Mouse (Mus musculus): ENCODE measurements around the gene Cavin3.
"Not testable (repeated sequence)": the region's sequence is repeated elsewhere in the genome, so short reads cannot be mapped to it uniquely, and the experiment has no call there.

Gene Cavin3

DNA sequence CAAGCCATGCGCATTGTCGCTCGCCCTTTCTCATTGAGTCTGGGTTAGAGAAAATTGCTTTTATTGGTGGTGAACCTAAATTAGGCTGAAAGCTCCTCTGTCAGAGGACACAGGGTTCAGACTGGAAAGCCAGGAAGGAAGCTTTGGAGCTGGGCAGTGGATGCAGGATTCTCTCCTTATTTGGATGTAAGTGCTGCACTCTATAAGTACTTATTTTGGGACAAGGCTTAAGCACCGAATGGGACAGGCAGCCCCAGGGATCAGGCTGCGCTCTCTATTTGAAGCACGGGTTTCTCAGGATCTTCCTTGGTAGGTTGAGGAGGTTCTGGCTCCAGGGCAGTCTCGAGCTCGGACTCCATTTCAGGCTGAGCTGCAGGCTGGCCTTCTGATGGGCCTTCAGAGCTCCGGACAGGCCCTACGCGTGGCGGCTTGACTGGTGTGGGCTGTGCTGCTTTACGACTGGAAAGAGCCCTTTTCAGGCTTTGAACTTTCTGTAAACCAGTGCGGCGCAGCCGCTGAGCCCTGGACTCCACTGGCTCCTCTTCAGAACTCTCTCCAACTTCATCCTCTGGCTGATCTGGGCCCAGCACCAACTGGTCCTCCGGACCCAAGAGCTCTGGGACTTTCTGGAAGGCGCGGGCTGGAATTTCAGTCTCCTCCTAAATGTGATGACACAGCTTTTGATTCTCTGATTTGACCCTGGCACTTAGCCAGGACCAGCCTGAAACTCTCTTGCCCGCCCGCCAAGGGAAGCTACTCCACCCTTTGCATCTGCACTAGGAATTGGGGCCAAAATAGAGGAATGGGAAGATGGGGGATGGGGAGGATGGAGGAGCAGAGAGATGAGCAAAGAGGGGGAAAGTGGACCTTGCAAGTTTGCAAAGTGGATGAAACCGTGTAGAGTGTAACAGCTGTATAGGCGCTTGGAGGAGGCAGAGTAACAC lies 1.3 kb downstream of the Cavin3 start:
- DNase-seq (ENCODE audit: low read depth, low spot score) = peak; percentile 87

DNA sequence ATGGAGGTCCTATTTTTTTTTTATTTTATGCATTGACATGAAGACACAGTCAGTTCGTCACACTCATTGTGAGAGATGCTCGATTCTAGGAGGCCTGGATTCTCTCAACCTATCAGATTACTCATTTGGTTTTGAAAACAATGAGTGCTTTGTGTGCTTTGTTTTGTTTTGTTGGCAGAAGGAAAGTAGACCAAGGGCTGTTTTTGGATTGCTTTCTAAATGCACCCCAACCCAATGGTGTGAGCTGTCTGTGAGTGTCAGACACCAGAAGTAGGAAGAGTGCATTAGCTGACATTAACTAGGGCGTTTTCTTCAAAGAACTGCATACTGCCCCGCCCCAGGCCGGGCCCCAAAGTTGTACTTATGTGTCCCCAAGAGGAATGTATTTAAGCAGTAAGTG lies 2.0 kb downstream of the Cavin3 start:
- peak; percentile 58 for DNase-seq (ENCODE audit: low read depth, low spot score)

DNA sequence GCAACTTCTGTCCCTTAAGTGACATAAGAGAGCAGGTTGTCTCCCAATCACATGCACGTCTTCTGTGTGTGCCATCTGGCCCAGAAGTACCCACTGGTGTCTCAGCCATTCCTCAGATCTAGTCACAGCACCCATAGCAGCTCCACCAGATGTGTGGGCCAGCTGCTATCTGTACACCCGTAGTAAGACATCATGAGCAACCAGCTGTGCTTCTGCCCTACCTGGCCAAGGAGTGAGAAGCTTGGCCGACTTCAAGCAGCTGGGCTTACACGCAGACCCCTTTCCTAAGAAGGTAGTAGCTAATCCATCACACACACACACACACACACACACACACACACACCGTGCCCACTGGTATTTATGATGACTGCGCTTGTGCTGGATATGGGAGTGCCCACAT lies 2.9 kb downstream of the Cavin3 start:
- no peak for DNase-seq (ENCODE audit: low read depth, low spot score)

DNA sequence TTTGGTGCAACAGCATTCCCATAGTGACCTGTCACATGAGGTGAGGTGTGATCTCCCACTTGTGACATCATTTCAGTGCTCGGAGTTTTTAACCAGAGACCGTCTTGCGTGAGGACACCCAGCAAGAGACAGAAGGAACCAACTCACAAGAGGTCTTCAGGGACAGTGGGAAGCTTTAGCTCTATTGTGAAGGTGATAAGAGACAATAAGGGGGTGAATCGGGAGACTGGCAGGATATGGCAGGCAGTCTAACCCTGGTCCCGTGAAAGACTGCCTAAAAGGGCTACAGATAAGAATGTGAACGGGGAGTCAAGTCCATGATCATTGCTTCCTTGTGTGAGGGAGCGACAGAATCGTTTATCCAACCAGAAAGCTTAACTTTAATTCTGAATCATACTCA lies 3.8 kb downstream of the Cavin3 start:
- DNase-seq (ENCODE audit: low read depth, low spot score) = no peak

DNA sequence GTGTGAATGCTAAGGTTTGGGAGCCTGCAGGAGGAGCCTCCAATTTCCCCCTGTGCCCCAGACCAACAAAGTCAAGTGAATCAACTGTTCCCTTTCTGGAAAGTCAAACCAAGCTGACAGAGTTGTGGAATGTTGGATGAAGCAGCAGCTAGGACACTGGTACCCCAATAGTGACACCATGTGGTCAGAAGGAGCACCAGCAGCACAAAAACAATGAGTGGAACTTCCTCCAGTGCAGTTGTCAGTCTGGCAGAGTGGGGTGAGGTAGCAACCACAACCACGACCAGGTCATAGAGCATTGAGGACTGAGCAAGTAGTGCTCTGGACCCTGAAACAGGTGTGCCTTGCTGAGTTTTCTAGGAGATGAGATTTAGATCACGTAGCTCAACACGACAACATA lies 4.3 kb downstream of the Cavin3 start:
- DNase-seq (ENCODE audit: low read depth, low spot score) = peak; percentile 83

DNA sequence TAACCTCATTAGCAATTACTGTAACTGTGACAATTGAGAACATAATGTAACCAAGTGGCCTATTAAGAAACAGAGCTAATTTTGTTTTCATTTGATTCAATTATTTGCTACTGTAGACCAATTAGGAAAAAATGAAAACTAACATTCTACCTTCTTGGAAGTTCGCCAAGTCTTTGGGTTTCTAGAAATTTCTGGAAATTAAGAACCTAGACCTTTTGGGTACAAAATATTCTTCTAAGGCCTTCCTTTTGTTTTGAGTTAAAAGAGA lies 4.7 kb downstream of the Cavin3 start:
- DNase-seq (ENCODE audit: low read depth, low spot score) = no peak

DNA sequence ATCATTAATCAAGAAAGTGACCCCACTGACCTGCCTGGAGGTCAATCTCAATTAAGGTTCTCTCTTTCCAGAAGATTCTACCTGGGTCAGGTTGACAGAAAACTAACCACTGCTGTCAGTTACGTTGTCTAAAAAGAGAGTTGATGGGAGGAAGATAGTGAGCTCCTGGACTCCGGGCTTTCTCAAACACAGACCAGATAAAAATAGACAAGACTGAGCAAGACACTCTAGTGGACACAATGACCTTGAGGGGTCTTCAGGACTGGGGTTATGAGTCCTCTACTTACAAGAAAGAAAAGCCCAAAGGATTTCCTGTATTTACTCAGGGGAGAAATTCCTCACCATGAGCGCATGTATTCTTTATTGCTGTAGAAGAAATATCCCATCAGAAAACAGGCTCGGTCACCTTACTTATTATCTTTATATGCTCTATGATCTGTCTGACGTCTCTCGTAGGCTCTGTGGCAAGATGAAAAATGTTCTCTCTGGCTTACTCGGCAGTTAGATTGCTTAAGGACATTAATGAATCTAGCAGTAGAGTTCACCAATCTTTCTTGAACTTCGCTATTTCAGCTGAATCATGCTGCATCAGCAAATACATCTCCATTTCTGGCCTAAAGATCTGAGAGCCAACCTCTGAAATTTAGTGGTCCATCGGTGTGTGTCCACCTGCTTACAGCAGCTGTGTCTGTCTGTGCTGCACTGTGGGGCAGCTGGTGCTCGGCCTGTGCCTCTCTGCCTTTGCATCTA lies 5.2 kb downstream of the Cavin3 start:
- DNase-seq (ENCODE audit: low read depth, low spot score) = no peak

DNA sequence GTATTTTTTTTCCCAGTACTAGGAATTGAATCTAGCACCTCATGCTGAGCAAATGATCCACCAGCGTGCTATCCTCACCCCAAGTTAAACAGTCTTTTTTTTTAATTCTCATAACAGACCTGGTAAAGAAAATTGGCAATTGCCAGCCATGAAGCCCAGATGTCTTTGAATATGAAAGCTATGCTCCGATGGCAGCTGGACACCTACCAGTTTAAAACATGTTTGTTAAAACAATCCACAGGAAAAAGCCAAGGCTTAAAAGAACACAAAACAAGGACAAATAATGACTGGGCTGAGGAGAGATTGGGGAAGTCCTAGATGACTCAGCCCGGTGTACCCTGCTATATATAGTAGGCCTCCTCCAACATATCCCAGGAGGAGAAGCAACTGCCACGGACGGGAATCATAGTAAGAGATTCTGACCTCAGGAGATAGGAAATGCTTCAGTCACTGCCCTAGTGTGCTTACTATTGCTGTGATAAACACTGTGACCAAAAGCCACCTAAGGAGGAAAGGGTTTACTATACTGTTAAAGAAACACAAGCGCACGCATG lies 6.6 kb downstream of the Cavin3 start:
- DNase-seq (ENCODE audit: low read depth, low spot score) = peak; percentile 61

DNA sequence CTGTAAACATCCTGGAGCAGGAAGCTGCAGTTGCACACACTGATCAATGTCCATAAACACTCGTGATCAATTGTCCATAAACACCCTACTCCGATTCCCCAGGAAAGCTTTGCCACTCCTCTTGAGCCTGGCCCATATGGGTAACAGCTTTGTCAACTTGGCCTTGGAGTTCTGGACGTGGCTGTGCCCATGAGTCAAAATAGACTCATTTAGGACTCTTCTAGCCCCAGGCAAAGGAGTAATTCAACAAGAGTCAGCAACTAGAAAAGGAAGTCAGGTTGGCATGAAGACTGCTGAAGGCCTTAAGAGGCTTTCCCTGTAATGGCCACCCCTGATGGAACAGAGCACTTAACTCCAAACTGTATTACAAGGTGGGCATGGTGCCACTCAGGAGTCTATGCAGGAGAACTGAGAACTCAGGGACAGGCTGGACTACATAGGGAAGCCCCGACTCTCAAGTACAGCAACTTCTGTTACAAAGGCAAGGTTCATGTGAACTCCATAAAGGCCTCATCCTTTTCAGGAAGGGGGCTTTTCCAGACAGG lies 7.3 kb downstream of the Cavin3 start:
- DNase-seq (ENCODE audit: low read depth, low spot score) = peak; percentile 74

DNA sequence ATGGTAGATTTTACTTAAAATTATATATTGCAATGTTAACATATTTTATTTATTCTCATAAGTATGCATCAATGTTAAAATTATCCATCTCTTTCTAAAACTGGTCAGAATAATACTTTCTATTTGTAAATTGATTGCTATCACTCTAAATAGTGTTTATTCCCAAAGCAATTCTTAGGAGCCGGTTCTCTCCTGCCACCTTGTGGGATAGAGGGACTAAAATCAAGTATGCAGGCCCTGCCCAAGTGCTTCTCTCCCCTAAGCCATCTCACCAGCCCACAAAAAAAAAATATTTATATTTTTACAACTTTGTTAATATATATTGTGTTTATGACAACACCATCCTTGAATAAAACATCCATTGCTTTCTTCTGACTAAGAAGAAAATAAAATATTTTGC lies 9.5 kb downstream of the Cavin3 start:
- peak; percentile 40 for DNase-seq (ENCODE audit: low read depth, low spot score)

DNA sequence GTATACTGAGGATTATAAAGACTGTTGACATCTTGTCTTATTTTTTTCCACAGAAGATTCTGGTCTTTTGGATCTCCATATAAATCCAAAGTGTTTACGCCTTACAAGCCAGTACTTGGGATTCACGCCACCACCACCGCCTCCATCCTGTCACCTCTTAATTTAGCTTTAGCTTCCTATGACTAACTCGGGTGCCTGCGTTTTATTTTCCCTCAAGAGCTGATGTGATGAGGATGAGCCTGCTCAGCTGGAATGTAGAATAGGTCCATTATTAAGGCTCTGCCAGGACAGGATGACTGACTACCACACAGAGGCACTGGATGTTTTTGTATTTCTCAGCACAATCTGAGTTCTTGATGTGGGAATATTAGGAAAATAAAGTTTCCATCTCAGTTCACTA lies 16.6 kb downstream of the Cavin3 start:
- DNase-seq (ENCODE audit: low read depth, low spot score) = peak; percentile 58

DNA sequence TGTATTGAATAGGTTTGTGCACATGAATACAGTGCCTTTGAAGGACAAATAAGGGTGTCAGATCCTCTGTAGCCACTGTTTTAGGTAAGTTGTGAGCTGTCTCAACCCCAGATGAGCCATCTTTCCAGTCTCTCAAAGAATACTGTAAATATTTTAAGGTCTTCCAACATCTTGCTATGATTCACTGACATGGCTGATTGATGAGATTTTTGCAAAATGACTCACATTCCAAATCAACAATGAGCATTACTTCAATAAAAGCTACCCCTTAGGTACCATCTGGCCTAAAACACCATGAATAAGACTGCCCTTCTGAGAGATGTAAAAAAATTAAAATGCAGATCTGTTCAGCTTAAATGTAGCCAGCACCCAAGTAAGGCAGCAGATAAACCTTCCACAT lies 23.6 kb downstream of the Cavin3 start:
- peak; percentile 93 for DNase-seq (ENCODE audit: low read depth, low spot score)

DNA sequence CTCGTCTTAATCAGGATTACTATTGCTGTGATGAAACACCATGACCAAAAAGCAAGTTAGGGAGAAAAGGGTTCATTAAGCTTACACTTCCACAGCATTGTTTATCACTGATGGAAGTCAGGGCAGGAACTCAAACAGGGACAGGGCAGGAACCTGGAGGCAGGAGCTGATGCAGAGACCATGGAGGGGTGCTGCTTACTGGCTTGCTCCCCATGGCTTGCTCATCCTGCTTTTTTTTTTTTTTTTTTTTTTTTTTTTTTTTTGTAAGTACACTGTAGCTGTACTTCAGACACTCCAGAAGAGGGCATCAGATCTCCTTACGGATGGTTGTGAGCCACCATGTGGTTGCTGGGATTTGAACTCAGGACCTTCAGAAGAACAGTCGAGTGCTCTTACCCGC lies 28.8 kb downstream of the Cavin3 start:
- DNase-seq (ENCODE audit: low read depth, low spot score) = not testable (repeated sequence)

DNA sequence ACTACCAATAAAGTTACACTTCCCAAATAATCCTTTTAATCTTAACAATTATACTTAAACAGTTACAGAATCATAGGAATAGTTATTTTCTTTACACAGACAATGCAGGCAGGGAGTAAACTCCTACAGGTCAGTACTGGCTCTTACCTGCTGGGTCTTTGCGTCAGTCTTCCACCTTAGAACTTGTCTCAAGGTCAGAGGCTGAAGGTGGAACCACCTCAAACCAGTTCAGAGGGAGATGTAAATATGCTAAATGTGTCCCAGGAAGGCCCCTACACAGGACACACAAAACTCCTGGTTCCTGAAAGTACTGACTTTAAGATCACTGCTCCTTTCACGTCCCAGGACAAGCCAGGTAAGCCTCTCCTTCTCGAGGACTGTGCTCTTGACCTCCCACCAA lies 37.0 kb downstream of the Cavin3 start:
- DNase-seq (ENCODE audit: low read depth, low spot score) = no peak

DNA sequence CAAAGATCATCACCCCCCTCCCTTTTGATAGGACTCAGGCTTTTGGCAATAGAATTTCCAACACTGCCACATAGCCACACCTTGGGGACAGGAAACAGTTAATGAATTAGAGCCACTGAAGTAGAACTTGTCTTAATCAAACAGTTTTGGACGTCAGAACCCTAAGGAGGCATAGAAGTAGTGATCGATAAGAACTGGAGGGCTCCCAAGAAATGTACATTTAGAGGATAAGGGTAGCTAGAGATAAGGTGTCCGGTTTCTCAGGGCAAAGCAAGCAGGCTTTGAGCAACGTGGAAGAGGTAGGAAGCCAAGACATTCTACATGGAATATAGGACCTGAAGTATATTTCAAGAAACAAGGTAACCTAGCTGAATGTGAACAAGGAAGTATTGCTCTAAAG lies 40.7 kb downstream of the Cavin3 start:
- no peak for DNase-seq (ENCODE audit: low read depth, low spot score)

DNA sequence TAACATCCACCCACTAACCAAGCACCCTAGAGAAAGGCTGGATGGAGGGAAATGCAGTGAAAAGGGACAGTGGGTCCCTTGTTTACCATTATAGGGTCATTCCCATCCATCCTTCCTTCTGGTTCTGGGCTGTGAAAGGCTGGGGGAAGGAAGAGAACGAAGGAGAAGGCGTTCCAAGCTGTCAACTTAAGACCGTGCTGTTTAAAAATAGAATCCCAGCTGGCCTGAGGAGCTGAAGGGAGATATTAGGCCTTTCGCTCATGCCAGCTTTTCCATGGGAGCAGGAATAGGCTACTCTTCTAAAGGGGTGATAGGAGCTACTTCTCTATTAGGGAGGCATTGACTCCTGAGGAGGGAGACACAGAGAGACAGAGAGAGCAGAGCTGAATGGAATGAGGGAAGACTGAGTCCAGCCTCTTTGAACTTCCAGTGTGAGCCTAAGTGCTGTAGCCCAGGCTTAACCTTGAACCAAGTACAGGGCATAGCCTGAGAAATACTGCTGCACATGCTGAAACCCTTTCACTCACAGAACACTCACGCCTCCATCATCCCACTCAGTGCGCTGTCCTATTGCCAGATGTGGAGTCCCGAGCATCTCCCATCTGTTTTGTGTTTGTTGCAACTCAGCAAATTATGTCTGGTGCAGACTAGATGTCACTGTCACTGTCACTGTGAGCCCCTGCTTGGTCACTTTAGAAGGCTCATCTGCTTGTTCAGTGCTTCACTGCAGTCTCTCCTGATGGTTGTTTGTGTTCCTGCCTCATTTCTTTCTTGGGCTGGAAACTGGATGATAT lies 43.9 kb downstream of the Cavin3 start:
- no peak for DNase-seq (ENCODE audit: low read depth, low spot score)

DNA sequence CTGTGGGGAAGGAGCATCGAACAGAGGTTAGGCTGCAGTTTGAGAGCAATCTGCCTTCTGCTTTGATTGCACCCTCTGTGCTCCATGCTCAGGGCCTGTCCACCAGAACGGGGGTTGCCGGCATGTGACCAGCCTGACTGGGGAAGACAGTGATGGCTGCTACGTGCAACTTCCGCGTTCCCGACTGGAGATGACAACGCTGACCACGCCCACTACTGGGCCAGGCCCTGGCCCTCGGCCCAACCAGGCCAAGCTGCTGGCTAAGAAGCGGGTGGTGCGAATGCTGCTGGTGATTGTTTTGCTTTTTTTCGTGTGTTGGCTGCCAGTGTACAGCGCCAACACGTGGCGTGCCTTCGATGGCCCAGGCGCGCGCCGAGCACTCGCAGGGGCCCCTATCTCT lies 47.3 kb downstream of the Cavin3 start:
- no peak for DNase-seq (ENCODE audit: low read depth, low spot score)

DNA sequence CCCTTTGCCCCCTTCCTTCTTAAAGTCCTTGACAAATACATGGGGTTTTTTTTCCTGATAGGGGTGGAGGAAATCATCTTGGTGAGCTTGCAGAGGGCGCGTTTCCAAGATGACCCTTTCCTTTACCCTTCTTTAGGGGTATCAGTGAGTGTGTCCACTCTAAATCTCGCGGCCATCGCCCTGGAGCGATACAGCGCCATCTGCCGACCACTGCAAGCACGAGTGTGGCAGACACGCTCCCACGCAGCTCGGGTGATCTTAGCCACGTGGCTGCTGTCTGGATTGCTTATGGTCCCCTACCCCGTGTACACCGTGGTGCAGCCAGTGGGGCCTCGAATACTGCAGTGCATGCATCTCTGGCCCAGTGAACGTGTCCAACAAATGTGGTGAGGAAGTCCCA lies 48.2 kb downstream of the Cavin3 start:
- no peak for DNase-seq (ENCODE audit: low read depth, low spot score)

DNA sequence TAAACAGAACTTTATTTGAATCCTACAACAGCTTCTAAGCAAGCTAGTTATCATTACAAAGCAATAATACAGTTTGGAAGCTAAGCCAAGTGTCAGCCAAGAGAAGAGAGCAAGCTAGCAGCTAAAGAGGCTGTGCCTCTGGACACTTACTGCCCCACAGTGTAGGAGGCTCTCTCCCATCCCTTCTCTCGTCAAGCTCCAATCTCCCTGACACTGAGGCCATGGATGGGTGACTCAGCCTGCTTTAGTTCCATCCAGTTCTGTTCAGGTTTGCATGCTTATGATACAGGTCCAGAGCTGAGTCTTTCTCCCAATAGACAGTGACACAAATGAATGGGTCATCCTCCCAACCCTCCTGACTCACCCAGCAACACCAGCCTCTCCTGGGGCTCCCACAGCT lies 50.0 kb downstream of the Cavin3 start:
- peak; percentile 45 for DNase-seq (ENCODE audit: low read depth, low spot score)

Measured in 3T3-L1 (cell line).